Mouse (Mus musculus): ENCODE measurements at regions not wholly inside any gene's neighbourhood (a gene's known extent, or its start where the extent isn't known, plus 50 kb on each side); places are given as distances from the start of the nearest gene placed in this dataset.

DNA sequence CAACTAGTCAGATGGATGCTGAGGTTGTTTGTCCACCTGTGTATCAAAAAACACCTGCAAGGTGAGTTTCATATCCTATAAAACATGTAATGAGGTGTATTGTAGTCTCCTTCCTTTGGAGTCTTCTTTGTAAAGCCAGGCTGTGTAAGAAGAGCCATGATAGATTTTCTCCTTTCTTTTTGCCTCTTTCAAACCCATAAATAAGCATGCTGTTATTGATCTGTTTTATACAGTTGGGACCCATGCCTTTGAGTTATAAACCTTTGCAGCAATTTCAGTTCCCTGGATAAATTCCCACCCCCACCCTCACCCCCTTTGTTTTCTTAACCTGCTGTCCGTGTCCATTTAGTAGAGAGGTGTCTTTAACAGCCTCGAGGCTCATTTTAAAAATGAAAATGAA is 131.0 kb upstream of the Rgs17 start:
- WGBS (ENCODE audit: insufficient replicate concordance): 51% methylated on average over 2 of the region's 2 CpGs
- Histone ChIP-seq H3K9ac (replicated peaks) (no peak overlapping the region), H3K4me2 (ENCODE audit: low read depth, low read length) (no peak overlapping the region), H3K27ac (ENCODE audit: low read depth) (no peak overlapping the region), H3K36me3 (replicated peaks; ENCODE audit: insufficient read depth, low read length) (no peaks in the 10 kb centered on the region), H3K9me3 (ENCODE audit: low read length) (no peaks in the 10 kb centered on the region), H3K4me3 (ENCODE audit: low read depth, low read length) (no peak overlapping the region), H3K27me3 (ENCODE audit: insufficient read depth, low read length) (no peaks in the 10 kb centered on the region), H3K4me1 (ENCODE audit: insufficient read depth) (no peaks in the 10 kb centered on the region)
- TF ChIP-seq CTCF (IDR thresholded peaks at IDR 0.05; ENCODE audit: low read depth) (no peak), EP300 (IDR thresholded peaks at IDR 0.05; ENCODE audit: low read depth) (no peak)
- no peak for ATAC-seq
- no peak for DNase-seq

DNA sequence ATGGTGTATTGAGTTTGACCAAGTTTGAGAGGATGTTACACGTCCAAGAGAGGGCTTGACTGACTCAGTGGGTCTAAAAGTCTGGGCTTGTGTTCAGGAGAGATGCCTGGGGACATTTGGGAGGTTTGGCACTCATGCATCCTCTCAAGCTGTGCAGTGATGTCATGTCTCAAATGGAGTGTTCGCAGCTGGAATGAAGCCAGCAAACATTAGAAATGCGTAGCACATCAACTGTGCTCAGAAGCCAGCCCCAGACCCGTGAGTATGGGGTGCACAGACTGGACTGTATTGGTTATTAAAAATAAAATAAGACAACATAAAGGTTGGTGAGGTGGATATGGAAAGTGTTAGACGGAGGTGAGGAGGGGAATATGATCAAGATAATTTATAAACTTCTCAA is 121.2 kb upstream of the Rgs17 start:
- no peak overlapping the region for H3K4me3 ChIP-seq (ENCODE audit: low read depth, low read length)
- no peak overlapping the region for H3K9ac ChIP-seq (replicated peaks)
- no peaks in the 10 kb centered on the region for H3K36me3 ChIP-seq (replicated peaks; ENCODE audit: insufficient read depth, low read length)
- H3K27ac ChIP-seq (ENCODE audit: low read depth): no peak overlapping the region
- H3K4me2 ChIP-seq (ENCODE audit: low read depth, low read length): no peak overlapping the region
- ATAC-seq: no peak
- no peaks in the 10 kb centered on the region for H3K4me1 ChIP-seq (ENCODE audit: insufficient read depth)
- H3K9me3 ChIP-seq (ENCODE audit: low read length): no peaks in the 10 kb centered on the region
- TF ChIP-seq EP300 (IDR thresholded peaks at IDR 0.05; ENCODE audit: low read depth) (no peak), CTCF (IDR thresholded peaks at IDR 0.05; ENCODE audit: low read depth) (no peak)
- no peaks in the 10 kb centered on the region for H3K27me3 ChIP-seq (ENCODE audit: insufficient read depth, low read length)
- no peak for DNase-seq
- 62% methylated on average over 5 of the region's 5 CpGs for WGBS (ENCODE audit: insufficient replicate concordance)

DNA sequence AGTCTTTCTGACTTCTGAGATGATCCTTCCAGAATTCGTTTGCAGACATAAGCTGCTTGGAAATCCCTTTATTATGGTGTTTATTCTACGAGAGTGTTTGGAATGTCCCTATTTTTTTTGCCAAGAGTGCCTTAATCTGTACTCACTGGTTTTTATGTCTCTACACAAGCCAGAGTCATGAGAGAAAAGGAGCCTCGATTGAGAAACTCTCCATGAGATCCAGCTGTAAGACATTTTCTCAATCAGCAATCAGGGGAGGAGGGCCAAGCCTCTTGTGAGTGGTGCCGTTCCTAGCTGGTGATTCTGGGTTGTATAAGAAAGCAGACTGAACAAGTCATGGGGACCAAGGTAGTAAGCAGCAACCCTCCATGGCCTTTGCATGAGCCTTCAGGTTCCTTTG is 117.6 kb upstream of the Rgs17 start:
- Histone ChIP-seq H3K4me2 (ENCODE audit: low read depth, low read length) (no peak overlapping the region), H3K4me3 (ENCODE audit: low read depth, low read length) (no peak overlapping the region), H3K4me1 (ENCODE audit: insufficient read depth) (no peaks in the 10 kb centered on the region), H3K36me3 (replicated peaks; ENCODE audit: insufficient read depth, low read length) (no peaks in the 10 kb centered on the region), H3K9me3 (ENCODE audit: low read length) (no peaks in the 10 kb centered on the region), H3K27me3 (ENCODE audit: insufficient read depth, low read length) (no peaks in the 10 kb centered on the region), H3K9ac (replicated peaks) (no peak overlapping the region), H3K27ac (ENCODE audit: low read depth) (no peak overlapping the region)
- DNase-seq: no peak
- 51% methylated on average over 4 of the region's 4 CpGs for WGBS (ENCODE audit: insufficient replicate concordance)
- ATAC-seq: no peak
- TF ChIP-seq EP300 (IDR thresholded peaks at IDR 0.05; ENCODE audit: low read depth) (no peak), CTCF (IDR thresholded peaks at IDR 0.05; ENCODE audit: low read depth) (no peak)

DNA sequence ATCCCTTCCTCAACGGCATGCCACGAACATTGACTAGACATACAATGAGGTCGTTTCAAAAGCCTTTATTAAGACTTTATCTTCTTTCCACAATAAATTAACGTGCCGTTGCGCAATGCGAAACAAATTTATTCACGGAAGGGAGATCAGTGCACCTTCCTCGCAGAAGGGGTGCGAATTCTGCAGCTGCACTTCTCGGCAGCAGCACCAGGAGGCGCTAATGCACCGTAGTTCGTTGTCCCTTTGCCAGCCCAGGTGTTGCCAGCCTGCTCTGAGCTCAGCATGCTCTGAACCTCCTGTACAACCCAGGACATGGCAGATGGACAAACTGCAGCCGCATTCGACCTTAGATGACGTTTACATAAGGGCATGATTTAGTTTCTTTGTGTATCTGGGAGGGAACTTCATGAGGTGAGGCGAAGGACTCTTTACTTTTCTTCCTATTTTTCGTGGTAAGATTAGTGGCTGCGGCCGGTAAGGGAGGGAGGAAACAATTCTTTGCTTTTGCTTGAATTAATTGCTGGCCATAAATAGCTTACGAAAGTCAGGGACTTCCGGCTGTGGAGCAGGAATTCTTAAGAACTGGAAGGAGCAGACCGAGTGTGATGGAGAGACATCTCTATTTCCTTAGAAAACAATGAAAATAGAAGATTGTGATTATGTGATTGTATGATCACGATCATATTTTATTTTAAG is 113.7 kb upstream of the Rgs17 start:
- Histone ChIP-seq H3K9ac (replicated peaks) (no peak overlapping the region), H3K4me1 (ENCODE audit: insufficient read depth) (no peaks in the 10 kb centered on the region), H3K9me3 (ENCODE audit: low read length) (no peaks in the 10 kb centered on the region), H3K27me3 (ENCODE audit: insufficient read depth, low read length) (no peaks in the 10 kb centered on the region), H3K4me2 (ENCODE audit: low read depth, low read length) (no peak overlapping the region), H3K4me3 (ENCODE audit: low read depth, low read length) (no peak overlapping the region), H3K36me3 (replicated peaks; ENCODE audit: insufficient read depth, low read length) (no peaks in the 10 kb centered on the region), H3K27ac (ENCODE audit: low read depth) (no peak overlapping the region)
- WGBS (ENCODE audit: insufficient replicate concordance): 19% methylated on average over 25 of the region's 25 CpGs
- DNase-seq (peak; percentile 43), ATAC-seq (no peak)
- TF ChIP-seq CTCF (IDR thresholded peaks at IDR 0.05; ENCODE audit: low read depth) (peak; percentile 74), EP300 (IDR thresholded peaks at IDR 0.05; ENCODE audit: low read depth) (no peak)

DNA sequence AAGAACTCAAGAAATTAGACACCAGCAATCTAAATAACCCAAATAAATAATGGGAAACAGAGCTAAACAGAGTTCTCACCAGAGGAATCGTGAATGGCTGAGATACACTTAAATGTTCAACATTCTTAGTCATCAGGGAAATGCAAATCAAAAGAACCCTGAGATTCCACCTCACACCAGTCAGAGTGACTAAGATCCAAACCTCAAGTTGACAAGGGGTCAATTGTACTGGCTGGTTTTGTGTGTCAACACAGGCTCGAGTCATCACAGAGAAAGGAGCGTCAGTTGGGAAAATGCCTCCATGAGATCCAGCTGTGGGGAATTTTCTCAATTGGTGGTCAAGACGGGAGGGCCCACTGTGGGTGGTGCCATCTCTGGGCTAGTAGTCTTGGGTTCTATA is 110.3 kb upstream of the Rgs17 start:
- H3K4me3 ChIP-seq (ENCODE audit: low read depth, low read length): no peak overlapping the region

DNA sequence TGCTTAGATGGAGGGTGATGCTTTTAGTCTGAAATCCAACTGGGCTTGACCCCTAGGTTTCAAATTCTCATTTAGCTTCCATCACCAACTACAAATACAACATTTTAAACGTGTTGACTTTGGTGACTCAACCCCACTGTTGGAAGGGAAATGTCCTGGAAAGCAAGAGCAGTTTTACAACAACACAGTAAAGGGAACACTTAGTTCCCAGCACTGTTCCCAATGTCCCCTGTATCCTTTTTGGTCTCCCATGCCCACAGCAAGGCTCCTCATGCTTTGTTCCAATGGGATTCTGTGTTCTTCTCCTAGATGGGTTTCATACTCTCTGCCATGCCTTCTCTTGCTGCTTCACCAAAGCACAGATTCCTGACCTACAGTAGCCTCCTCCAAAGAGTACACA is 105.4 kb upstream of the Rgs17 start:
- no peaks in the 10 kb centered on the region for H3K36me3 ChIP-seq (replicated peaks; ENCODE audit: insufficient read depth, low read length)
- H3K4me1 ChIP-seq (ENCODE audit: insufficient read depth): no peaks in the 10 kb centered on the region
- DNase-seq: no peak
- no peaks in the 10 kb centered on the region for H3K27me3 ChIP-seq (ENCODE audit: insufficient read depth, low read length)
- H3K4me2 ChIP-seq (ENCODE audit: low read depth, low read length): no peak overlapping the region
- H3K27ac ChIP-seq (ENCODE audit: low read depth): no peak overlapping the region
- WGBS (ENCODE audit: insufficient replicate concordance): 46% methylated on average over 1 of the region's 1 CpGs
- TF ChIP-seq CTCF (IDR thresholded peaks at IDR 0.05; ENCODE audit: low read depth): no peak
- no peak for TF ChIP-seq EP300 (IDR thresholded peaks at IDR 0.05; ENCODE audit: low read depth)
- H3K9me3 ChIP-seq (ENCODE audit: low read length): no peaks in the 10 kb centered on the region
- H3K9ac ChIP-seq (replicated peaks): no peak overlapping the region
- H3K4me3 ChIP-seq (ENCODE audit: low read depth, low read length): no peak overlapping the region
- no peak for ATAC-seq

More for the DNA sequence above, 110.3 kb upstream of the Rgs17 start:
- H3K4me1 ChIP-seq (ENCODE audit: insufficient read depth): no peaks in the 10 kb centered on the region
- TF ChIP-seq EP300 (IDR thresholded peaks at IDR 0.05; ENCODE audit: low read depth): no peak
- no peak overlapping the region for H3K27ac ChIP-seq (ENCODE audit: low read depth)
- H3K9ac ChIP-seq (replicated peaks): no peak overlapping the region
- H3K4me2 ChIP-seq (ENCODE audit: low read depth, low read length): no peak overlapping the region
- no peaks in the 10 kb centered on the region for H3K9me3 ChIP-seq (ENCODE audit: low read length)
- no peaks in the 10 kb centered on the region for H3K36me3 ChIP-seq (replicated peaks; ENCODE audit: insufficient read depth, low read length)
- H3K27me3 ChIP-seq (ENCODE audit: insufficient read depth, low read length): no peaks in the 10 kb centered on the region
- ATAC-seq (no peak), DNase-seq (no peak)
- 63% methylated on average over 4 of the region's 4 CpGs for WGBS (ENCODE audit: insufficient replicate concordance)

DNA sequence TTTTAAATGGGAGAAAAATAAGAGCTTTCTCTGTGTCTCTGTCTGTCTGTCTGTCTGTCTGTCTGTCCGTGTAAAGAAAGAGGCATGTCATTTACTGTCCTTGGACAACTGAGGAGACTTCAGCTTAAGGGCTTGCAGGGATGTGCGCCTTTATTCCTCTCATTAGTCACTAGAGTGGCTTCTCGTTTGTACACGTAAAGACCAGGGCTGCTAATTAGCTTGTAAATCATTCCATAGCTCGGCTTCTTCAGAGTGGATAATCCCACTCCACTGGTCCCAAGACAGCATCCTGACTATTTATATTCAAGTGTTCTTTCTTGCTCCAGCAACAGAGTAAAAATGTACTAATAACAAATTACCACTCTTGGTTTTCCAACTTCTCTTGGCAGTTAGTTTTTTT is 104.1 kb upstream of the Rgs17 start:
- no peaks in the 10 kb centered on the region for H3K4me1 ChIP-seq (ENCODE audit: insufficient read depth)
- no peaks in the 10 kb centered on the region for H3K27me3 ChIP-seq (ENCODE audit: insufficient read depth, low read length)
- TF ChIP-seq EP300 (IDR thresholded peaks at IDR 0.05; ENCODE audit: low read depth) (no peak), CTCF (IDR thresholded peaks at IDR 0.05; ENCODE audit: low read depth) (no peak)
- ATAC-seq: no peak
- no peak overlapping the region for H3K4me2 ChIP-seq (ENCODE audit: low read depth, low read length)
- no peak overlapping the region for H3K9ac ChIP-seq (replicated peaks)
- 66% methylated on average over 5 of the region's 5 CpGs for WGBS (ENCODE audit: insufficient replicate concordance)
- H3K36me3 ChIP-seq (replicated peaks; ENCODE audit: insufficient read depth, low read length): no peaks in the 10 kb centered on the region
- no peak overlapping the region for H3K27ac ChIP-seq (ENCODE audit: low read depth)
- H3K9me3 ChIP-seq (ENCODE audit: low read length): no peaks in the 10 kb centered on the region
- no peak overlapping the region for H3K4me3 ChIP-seq (ENCODE audit: low read depth, low read length)
- DNase-seq: no peak

Data from liver, postnatal 0 days (tissue).